Mouse (Mus musculus): ENCODE measurements at regions not wholly inside any gene's neighbourhood (a gene's known extent, or its start where the extent isn't known, plus 50 kb on each side); places are given as distances from the start of the nearest gene placed in this dataset.

- Histone ChIP-seq H3K36me3 (replicated peaks) (no peaks in the 10 kb centered on the region), H3K27me3 (ENCODE audit: insufficient read depth, low read length) (no peaks in the 10 kb centered on the region; the same call in 1 of the 2 replicates), H3K4me3 (ENCODE audit: low read depth, low read length) (no peak overlapping the region), H3K4me1 (ENCODE audit: insufficient read depth, low read depth, low read length) (no peaks in the 10 kb centered on the region), H3K9me3 (replicated peaks) (no peaks in the 10 kb centered on the region)
- DNase-seq (ENCODE audit: low spot score) (no peak), ATAC-seq (ENCODE audit: extremely low read depth, insufficient number of reproducible peaks, low FRiP score, poor library complexity, severe bottlenecking) (no peak)
- TF ChIP-seq CTCF (IDR thresholded peaks at IDR 0.05; ENCODE audit: low read depth, low read length) (no peak), TAL1 (conservative IDR thresholded peaks at IDR 0.05; ENCODE audit: low read depth, low read length) (no peak), GATA2 (IDR thresholded peaks at IDR 0.05; ENCODE audit: borderline replicate concordance, low read depth, low read length) (no peak), GATA1 (IDR thresholded peaks at IDR 0.05; ENCODE audit: borderline replicate concordance, low read length) (no peak), POLR2AphosphoS5 (IDR thresholded peaks at IDR 0.05; ENCODE audit: insufficient replicate concordance, low read depth, low read length) (no peak)
Observed at GRCm38 (mm10) chr19:37754024-37754423, 56.4 kb downstream of the Cyp26a1 start.

- Histone ChIP-seq H3K9me3 (replicated peaks) (no peaks in the 10 kb centered on the region), H3K36me3 (replicated peaks) (no peaks in the 10 kb centered on the region), H3K4me1 (ENCODE audit: insufficient read depth, low read depth, low read length) (no peaks in the 10 kb centered on the region), H3K4me3 (ENCODE audit: low read depth, low read length) (no peak overlapping the region), H3K27me3 (ENCODE audit: insufficient read depth, low read length) (no peaks in the 10 kb centered on the region; the same call in 1 of the 2 replicates)
- TF ChIP-seq GATA1 (IDR thresholded peaks at IDR 0.05; ENCODE audit: borderline replicate concordance, low read length), result no peak
- TF ChIP-seq CTCF (IDR thresholded peaks at IDR 0.05; ENCODE audit: low read depth, low read length), result 0 out of 2 replicates have a peak, but pooled peaks have one; percentile 28
- TF ChIP-seq POLR2AphosphoS5 (IDR thresholded peaks at IDR 0.05; ENCODE audit: insufficient replicate concordance, low read depth, low read length), result no peak
- DNase-seq (ENCODE audit: low spot score) (no peak), ATAC-seq (ENCODE audit: extremely low read depth, insufficient number of reproducible peaks, low FRiP score, poor library complexity, severe bottlenecking) (no peak)
Observed at GRCm38 (mm10) chr19:37755372-37755771, 57.8 kb downstream of the Cyp26a1 start.

- TF ChIP-seq POLR2AphosphoS5 (IDR thresholded peaks at IDR 0.05; ENCODE audit: insufficient replicate concordance, low read depth, low read length), result no peak
- no peak for TF ChIP-seq CTCF (IDR thresholded peaks at IDR 0.05; ENCODE audit: low read depth, low read length)
- TF ChIP-seq GATA1 (IDR thresholded peaks at IDR 0.05; ENCODE audit: borderline replicate concordance, low read length), result no peak
- no peak for TF ChIP-seq TAL1 (conservative IDR thresholded peaks at IDR 0.05; ENCODE audit: low read depth, low read length)
- no peak for TF ChIP-seq GATA2 (IDR thresholded peaks at IDR 0.05; ENCODE audit: borderline replicate concordance, low read depth, low read length)
- DNase-seq (ENCODE audit: low spot score), result no peak
- ATAC-seq (ENCODE audit: extremely low read depth, insufficient number of reproducible peaks, low FRiP score, poor library complexity, severe bottlenecking), result no peak
Observed at GRCm38 (mm10) chr19:37769376-37769775, 71.8 kb downstream of the Cyp26a1 start.

GRCm38 (mm10) chr19:37771956-37772355, 74.4 kb downstream of the Cyp26a1 start:
- no peak for TF ChIP-seq TAL1 (conservative IDR thresholded peaks at IDR 0.05; ENCODE audit: low read depth, low read length)
- no peak for TF ChIP-seq CTCF (IDR thresholded peaks at IDR 0.05; ENCODE audit: low read depth, low read length)
- no peak for TF ChIP-seq GATA2 (IDR thresholded peaks at IDR 0.05; ENCODE audit: borderline replicate concordance, low read depth, low read length)
- TF ChIP-seq POLR2AphosphoS5 (IDR thresholded peaks at IDR 0.05; ENCODE audit: insufficient replicate concordance, low read depth, low read length), result no peak
- TF ChIP-seq GATA1 (IDR thresholded peaks at IDR 0.05; ENCODE audit: borderline replicate concordance, low read length), result no peak

More at GRCm38 (mm10) chr19:37769376-37769775, 71.8 kb downstream of the Cyp26a1 start:
- Histone ChIP-seq H3K36me3 (replicated peaks) (no peaks in the 10 kb centered on the region), H3K4me1 (ENCODE audit: insufficient read depth, low read depth, low read length) (no peaks in the 10 kb centered on the region), H3K27me3 (ENCODE audit: insufficient read depth, low read length) (peaks cover 6% of the 10 kb centered on the region), H3K4me3 (ENCODE audit: low read depth, low read length) (no peak overlapping the region), H3K9me3 (replicated peaks) (no peaks in the 10 kb centered on the region)

GRCm38 (mm10) chr19:37774551-37774950, 77.0 kb downstream of the Cyp26a1 start:
- ATAC-seq (ENCODE audit: extremely low read depth, insufficient number of reproducible peaks, low FRiP score, poor library complexity, severe bottlenecking), result no peak
- H3K4me1 ChIP-seq (ENCODE audit: insufficient read depth, low read depth, low read length), result no peaks in the 10 kb centered on the region
- H3K36me3 ChIP-seq (replicated peaks), result no peaks in the 10 kb centered on the region
- no peak for DNase-seq (ENCODE audit: low spot score)
- no peaks in the 10 kb centered on the region for H3K9me3 ChIP-seq (replicated peaks)
- no peak for TF ChIP-seq GATA2 (IDR thresholded peaks at IDR 0.05; ENCODE audit: borderline replicate concordance, low read depth, low read length)
- no peak for TF ChIP-seq POLR2AphosphoS5 (IDR thresholded peaks at IDR 0.05; ENCODE audit: insufficient replicate concordance, low read depth, low read length)
- TF ChIP-seq TAL1 (conservative IDR thresholded peaks at IDR 0.05; ENCODE audit: low read depth, low read length), result no peak
- no peak for TF ChIP-seq CTCF (IDR thresholded peaks at IDR 0.05; ENCODE audit: low read depth, low read length)
- no peak for TF ChIP-seq GATA1 (IDR thresholded peaks at IDR 0.05; ENCODE audit: borderline replicate concordance, low read length)
- H3K4me3 ChIP-seq (ENCODE audit: low read depth, low read length), result no peak overlapping the region
- peaks cover 8% of the 10 kb centered on the region for H3K27me3 ChIP-seq (ENCODE audit: insufficient read depth, low read length)

More at GRCm38 (mm10) chr19:37771956-37772355, 74.4 kb downstream of the Cyp26a1 start:
- Histone ChIP-seq H3K4me3 (ENCODE audit: low read depth, low read length) (no peak overlapping the region), H3K36me3 (replicated peaks) (no peaks in the 10 kb centered on the region), H3K9me3 (replicated peaks) (no peaks in the 10 kb centered on the region), H3K4me1 (ENCODE audit: insufficient read depth, low read depth, low read length) (no peaks in the 10 kb centered on the region), H3K27me3 (ENCODE audit: insufficient read depth, low read length) (peaks cover 7% of the 10 kb centered on the region)
- ATAC-seq (ENCODE audit: extremely low read depth, insufficient number of reproducible peaks, low FRiP score, poor library complexity, severe bottlenecking) (no peak), DNase-seq (ENCODE audit: low spot score) (no peak)

GRCm38 (mm10) chr19:37774966-37775365, 77.4 kb downstream of the Cyp26a1 start:
- Histone ChIP-seq H3K27me3 (ENCODE audit: insufficient read depth, low read length) (peaks cover 7% of the 10 kb centered on the region), H3K36me3 (replicated peaks) (no peaks in the 10 kb centered on the region), H3K4me3 (ENCODE audit: low read depth, low read length) (no peak overlapping the region), H3K9me3 (replicated peaks) (no peaks in the 10 kb centered on the region), H3K4me1 (ENCODE audit: insufficient read depth, low read depth, low read length) (no peaks in the 10 kb centered on the region)
- DNase-seq (ENCODE audit: low spot score) (no peak), ATAC-seq (ENCODE audit: extremely low read depth, insufficient number of reproducible peaks, low FRiP score, poor library complexity, severe bottlenecking) (no peak)
- TF ChIP-seq GATA2 (IDR thresholded peaks at IDR 0.05; ENCODE audit: borderline replicate concordance, low read depth, low read length) (no peak), TAL1 (conservative IDR thresholded peaks at IDR 0.05; ENCODE audit: low read depth, low read length) (no peak), POLR2AphosphoS5 (IDR thresholded peaks at IDR 0.05; ENCODE audit: insufficient replicate concordance, low read depth, low read length) (no peak), GATA1 (IDR thresholded peaks at IDR 0.05; ENCODE audit: borderline replicate concordance, low read length) (no peak), CTCF (IDR thresholded peaks at IDR 0.05; ENCODE audit: low read depth, low read length) (no peak)

Data from G1E (cell line).